Mouse (Mus musculus) layer of hippocampus, adult 11-12 months (tissue): Measurements from ENCODE around the gene Cacul1.

Experiments used
- DNase-seq: peaks from one replicate; pipeline ENCODE4 v3.0.0; 2022; ENCODE audit warnings: low spot score

Cacul1 gene

GRCm38 (mm10) chr19:60530171-60530570 lies 50.7 kb downstream of the Cacul1 start:
- no peak for DNase-seq

GRCm38 (mm10) chr19:60529302-60529701 lies 51.5 kb downstream of the Cacul1 start:
- no peak for DNase-seq

- DNase-seq, result no peak
Measured at GRCm38 (mm10) chr19:60528602-60529001, 52.2 kb downstream of the Cacul1 start.

- DNase-seq, result no peak
Measured at GRCm38 (mm10) chr19:60526876-60527275, 53.9 kb downstream of the Cacul1 start.

GRCm38 (mm10) chr19:60525086-60525485 lies 55.7 kb downstream of the Cacul1 start:
- no peak for DNase-seq

- DNase-seq, result no peak
Measured at GRCm38 (mm10) chr19:60524678-60525077, 56.1 kb downstream of the Cacul1 start.

GRCm38 (mm10) chr19:60520131-60520530 lies 60.7 kb downstream of the Cacul1 start:
- no peak for DNase-seq

GRCm38 (mm10) chr19:60515064-60515463 lies 65.8 kb downstream of the Cacul1 start:
- DNase-seq, result no peak

GRCm38 (mm10) chr19:60513431-60513830 lies 67.4 kb downstream of the Cacul1 start:
- DNase-seq, result peak; percentile 21

GRCm38 (mm10) chr19:60500209-60500608 lies 80.6 kb downstream of the Cacul1 start:
- no peak for DNase-seq

GRCm38 (mm10) chr19:60497171-60497570 lies 83.7 kb downstream of the Cacul1 start:
- no peak for DNase-seq

GRCm38 (mm10) chr19:60495772-60496171 lies 85.1 kb downstream of the Cacul1 start:
- DNase-seq, result no peak

- no peak for DNase-seq
Measured at GRCm38 (mm10) chr19:60489566-60489965, 91.3 kb downstream of the Cacul1 start.

GRCm38 (mm10) chr19:60485261-60485660 lies 95.6 kb downstream of the Cacul1 start:
- no peak for DNase-seq

GRCm38 (mm10) chr19:60478859-60479258 lies 102.0 kb downstream of the Cacul1 start:
- no peak for DNase-seq

- no peak for DNase-seq
Measured at GRCm38 (mm10) chr19:60477788-60478187, 103.0 kb downstream of the Cacul1 start.
